Mouse (Mus musculus) right cerebral cortex, postnatal 14 days (tissue): ENCODE measurements around the gene Pyroxd2.
"Not testable (repeated sequence)": the region's sequence is repeated elsewhere in the genome, so short reads cannot be mapped to it uniquely, and the experiment has no call there.

Source experiments
- DNase-seq: peaks from one replicate; pipeline ENCODE4 v3.0.0; 2022

Gene Pyroxd2

DNA sequence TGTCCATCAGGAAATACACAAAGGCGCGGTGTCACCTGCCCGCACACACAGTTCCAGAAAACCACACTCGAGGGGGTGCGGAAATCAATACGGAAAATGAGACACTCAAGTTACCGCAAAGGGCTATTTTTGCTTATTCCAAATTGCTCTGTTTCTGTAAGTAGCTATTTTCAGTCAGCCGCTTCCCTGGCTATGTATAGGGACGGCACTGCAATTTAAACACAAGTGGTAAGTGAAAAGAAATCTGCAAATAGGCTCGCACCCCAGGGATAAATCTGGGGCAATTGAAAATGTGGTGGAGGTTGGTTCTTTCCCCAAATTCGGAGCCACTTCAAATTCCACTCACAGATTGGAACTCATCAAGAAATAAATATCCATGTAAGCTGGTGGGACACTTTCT lies 63.3 kb downstream of the Pyroxd2 start:
- DNase-seq = no peak

DNA sequence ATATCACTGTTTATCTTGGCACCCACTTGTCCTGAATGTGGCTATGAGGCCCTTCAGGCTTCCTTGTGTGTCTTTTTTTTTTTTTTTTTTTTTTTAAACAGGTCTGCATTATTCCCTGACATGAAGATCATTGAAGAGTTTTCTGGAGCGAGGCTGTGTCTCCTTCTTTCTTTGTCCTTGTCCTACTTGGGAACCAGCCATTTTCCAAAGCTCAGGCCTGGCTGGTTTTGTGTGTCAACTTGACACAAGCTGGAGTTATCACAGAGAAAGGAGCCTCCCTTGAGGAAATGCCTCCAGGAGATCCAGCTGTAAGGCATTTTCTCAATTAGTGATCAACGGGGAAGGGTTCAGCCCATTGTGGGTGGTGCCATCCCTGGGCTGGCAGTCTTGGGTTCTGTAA lies 69.8 kb downstream of the Pyroxd2 start:
- not testable (repeated sequence) for DNase-seq

DNA sequence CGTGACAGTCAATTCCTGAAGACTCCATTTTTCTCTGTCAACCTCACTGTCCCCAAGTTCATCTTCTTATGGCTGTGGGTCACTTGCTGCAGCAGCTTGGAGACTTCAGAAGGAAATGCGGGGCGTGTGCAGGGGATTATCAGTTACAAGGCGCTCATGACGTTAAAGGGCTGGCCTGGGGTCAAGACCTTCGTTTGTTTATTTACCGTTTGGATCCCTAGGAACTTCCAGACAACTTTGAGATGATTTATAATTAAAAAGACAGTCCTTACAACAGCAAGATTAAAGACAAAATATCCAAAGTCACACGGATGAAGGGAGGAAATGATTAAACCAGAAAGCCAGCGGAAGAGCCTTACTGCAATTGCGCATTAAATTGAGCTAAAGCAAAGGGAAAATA lies 74.4 kb downstream of the Pyroxd2 start:
- no peak for DNase-seq

DNA sequence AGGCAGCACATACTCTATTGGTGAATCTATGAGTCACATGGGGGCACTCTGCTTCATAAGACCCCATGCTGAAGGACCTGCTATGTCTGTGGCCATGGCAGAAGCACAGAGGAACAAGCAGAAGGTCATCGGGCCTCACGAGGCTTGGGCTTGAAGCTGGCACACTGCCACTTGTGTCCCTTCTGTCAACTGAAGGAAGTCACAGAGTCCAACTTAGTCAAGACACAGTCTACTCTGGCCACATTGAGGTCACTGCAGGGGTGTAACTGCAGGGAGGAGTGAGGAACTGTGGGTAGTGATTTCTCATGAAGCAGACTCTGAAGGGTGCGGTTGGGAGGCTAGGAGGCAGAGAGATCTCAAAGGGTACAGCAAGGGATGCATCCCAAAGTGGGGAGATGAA lies 75.1 kb downstream of the Pyroxd2 start:
- no peak for DNase-seq

DNA sequence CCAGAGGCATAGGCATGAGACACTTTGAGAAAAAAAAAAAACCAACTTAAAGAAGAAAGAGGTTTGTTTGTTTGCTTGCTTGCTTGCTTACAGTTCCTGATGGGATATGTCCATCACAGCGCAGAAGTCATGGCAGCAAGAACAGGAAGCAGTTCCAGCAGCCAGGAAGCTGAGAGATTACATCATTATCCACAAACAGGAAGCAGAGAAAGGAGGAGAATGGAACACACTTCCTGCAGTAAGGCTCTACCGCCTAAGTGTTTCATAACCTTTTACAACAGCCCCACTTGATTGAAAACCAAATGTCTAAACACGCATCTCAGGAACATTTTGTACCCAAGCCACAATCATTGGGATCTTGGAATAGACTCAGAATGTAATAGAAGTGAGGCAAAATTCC lies 75.6 kb downstream of the Pyroxd2 start:
- DNase-seq = no peak
